Mouse (Mus musculus) CD4-positive, CD25-positive, alpha-beta regulatory T cell, adult 2 months (primary cell): ENCODE results near the gene Epp13.
"Not testable (repeated sequence)": the region's sequence is repeated elsewhere in the genome, so short reads cannot be mapped to it uniquely, and the experiment has no call there.

Source experiments
- DNase-seq: peaks from one replicate; pipeline ENCODE4 v3.0.0-alpha.2; 2012; ENCODE audit warnings: low read depth, low spot score

Epp13 gene

DNA sequence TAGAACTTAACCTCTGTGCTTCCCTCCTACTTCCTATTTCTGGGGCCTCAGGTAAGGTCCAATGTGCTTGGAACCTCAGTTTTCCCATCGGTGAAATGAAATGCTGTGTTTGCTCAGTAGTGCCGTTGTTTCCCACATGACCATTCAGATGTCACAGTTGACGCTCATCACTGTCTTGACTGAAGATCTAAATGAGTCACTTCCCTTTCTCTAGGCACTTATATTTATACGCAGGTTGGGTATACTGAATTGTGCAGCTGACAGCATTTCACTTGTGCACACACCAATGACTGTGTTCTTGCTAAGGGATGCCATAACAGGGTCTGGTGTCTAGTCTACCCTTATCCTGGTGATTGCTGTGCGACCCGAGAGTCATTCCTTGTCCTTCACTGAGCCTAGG, 32.9 kb downstream of the Epp13 start:
- DNase-seq = peak; percentile 43

DNA sequence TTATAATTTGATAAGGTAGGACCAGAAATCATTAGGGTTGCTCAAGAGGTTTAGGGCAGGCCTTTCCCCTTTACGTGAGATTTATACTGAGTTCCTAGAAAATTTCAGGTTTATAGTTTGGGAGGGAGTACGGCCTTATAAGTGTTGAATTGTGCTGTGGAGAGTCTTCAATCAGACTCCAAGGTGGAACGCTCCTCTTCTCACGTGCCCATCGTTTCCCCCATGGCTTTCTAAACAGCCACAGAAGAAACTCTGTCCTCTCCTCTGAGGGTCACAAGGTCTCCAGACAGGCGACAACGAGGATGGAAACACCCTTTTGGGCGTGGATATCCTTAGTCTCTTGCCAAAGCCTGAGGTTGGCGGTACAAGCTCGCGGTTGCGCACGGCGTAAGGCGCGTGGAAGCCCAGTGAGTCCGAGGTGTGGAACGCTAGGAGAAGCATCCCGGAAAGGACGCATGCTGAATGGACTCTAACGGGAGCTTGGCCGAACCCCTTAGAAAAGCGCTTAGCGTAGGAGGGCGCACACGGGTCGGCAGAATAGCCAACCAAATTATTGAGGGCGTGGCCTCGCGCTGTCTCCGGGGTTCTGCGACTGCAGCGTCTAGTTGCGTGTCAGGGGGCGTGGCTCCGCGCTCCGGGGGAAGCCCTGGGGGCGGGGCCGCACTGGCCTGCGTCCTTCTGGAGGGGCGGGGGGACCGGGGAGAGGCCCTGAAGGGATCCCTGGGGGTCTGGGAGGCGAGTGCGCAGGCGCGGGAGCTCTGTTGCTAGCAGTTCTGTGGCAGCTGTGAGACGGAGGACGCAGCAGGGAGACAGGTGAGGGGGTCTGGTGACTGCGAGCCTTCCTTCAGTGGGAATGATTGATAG, 33.6 kb downstream of the Epp13 start, which contains the start of gene Zfp667:
TSS of gene Zfp667 (plus strand) at position 738 of the 864 bp plus-strand sequence.
- DNase-seq = peak; percentile 99

DNA sequence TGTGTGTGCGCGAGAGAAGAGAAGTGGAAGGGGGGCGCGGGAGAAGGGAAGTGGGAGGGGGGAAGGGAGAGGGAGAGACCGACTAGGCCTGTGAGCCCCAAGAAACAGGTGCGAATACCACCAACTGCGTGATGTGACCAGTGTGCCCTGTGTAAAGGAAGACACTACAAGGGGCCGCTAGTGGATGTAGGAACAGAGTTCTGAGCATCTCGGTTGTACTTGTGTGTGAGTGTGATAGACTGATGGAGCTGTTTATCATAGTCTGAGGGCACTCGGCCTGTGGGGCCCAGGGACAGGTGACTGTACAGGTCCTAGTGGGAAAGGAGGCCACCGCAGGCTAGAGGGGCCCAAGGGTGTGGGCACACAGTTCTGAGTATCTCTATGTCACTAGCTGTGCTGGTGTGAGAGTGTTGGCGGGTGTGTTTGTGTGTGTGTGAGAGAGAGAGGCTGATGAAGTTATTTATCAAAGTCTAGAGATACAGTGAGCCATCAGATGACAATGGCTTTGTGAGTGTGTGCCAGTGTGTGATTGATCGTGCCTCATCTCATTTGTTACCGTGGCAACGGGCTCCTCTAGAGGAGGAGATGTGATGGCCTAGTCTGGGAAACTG, 34.5 kb downstream of the Epp13 start:
- peak; percentile 38 for DNase-seq

DNA sequence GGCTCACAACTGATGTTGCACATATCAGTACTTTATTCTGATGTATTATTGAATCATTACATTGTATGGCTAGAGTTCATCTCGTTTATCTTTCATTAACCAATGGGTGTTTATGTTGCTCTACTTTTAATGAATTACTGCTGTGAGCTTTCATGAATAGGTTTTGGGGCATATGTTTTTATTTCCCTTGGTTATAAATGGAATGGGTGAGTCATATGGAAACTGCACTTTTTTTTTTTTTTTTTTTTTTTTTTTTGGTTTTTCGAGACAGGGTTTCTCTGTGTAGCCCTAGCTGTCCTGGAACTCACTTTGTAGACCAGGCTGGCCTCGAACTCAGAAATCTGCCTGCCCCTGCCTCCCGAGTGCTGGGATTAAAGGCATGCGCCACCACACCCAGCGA, 38.6 kb downstream of the Epp13 start:
- DNase-seq = not testable (repeated sequence)

DNA sequence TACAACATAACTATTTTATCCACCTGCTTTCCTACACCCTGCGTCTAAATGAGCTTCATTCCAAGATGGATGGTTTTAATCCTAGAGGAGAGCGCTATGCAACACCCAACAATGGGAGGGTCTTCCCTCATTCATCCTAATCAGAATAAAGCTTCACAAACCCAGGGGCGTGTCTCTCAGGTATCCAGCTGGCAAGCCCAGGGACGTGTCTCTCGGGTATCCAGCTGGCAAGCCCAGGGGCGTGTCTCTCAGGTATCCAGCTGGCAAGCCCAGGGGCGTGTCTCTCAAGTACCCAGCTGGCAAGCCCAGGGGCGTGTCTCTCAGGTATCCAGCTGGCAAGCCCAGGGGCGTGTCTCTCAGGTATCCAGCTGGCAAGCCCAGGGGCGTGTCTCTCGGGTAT, 48.3 kb downstream of the Epp13 start:
- DNase-seq = not testable (repeated sequence)

DNA sequence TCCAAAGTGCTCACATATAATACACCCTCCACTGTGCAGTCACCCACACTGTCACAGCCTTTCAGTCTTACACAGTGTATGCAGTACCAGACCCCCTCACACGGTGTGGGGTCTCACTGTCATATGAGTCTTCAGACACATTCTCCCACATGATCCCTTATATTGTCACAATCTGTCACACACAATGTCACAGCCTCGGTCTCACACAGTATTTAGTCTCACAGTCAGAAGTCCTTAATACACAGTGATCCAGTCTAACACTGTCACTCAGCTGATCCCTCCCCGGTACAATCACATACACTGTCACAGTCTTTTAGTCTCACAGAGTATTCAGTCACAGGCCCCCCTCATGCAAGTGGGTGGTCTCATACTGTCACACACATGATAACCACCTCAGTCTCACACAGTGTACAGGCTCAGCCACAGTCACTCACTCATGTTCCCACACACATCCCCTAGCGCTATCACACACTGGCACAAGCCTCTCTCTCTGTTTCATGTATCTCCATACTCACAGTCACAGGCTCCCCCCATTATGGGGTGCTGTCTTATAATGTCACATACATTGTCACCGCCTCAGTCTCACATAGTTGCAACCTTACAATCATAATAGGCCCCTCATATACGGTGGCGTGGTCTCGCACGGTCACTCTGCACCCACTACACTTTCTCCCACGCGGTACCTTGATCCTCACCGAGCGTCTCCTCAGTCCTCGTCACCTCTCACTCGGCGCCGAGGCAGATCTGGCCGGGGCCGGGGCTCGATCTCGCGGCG, 78.1 kb downstream of the Epp13 start:
- no peak for DNase-seq

DNA sequence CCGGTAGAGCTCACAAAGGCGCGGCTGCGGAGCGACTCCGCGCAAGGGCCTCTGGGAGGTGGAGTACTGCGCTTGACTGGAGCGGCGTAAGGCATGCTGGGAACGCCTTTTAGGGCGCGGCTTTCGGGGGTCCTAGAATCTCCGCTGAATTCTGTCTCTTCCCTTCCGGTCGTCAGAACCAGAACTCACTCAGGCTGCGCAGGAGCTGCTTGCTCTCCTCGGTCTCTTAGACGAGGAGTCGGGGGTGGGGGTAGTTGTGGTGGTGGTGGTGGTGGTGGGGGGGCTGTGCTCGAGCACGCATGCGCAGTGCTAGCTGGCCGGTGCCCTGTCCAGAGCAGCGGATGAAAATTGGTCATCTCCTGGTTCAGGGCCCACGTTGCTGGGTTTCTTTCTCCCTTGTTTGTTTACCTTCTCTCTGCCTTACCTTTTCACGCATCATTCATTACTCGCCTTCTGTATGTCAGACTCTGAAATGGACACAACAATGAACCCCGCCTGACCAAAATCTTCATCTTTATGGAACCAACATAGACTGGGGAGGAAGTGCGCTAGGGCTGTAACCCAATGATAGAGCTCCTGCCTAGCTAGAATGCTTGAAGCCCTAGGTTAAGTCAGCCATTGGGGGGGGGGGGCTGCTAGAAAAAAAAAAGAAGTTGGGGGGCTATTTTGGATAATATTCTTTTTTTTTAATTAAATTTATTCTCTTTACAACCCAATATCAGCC, 78.9 kb downstream of the Epp13 start, which contains the start of gene Zfp583:
TSS of gene Zfp583 (minus strand) at position 53 of the 724 bp plus-strand sequence.
- DNase-seq = peak; percentile 78
